Mouse (Mus musculus) regulatory T cell (primary cell): ENCODE data around the gene Lypd4.
"Not testable (repeated sequence)": the region's sequence is repeated elsewhere in the genome, so short reads cannot be mapped to it uniquely, and the experiment has no call there.

ENCODE experiments used
- in situ Hi-C: fragments of 300-600 bp; cut with MboI, MseI; formaldehyde crosslinking; loops from one replicate; pipeline ENCODE4 v1.15.1; 2025; ENCODE audit warnings: high pct_unique_total_duplicates

Lypd4 gene

DNA sequence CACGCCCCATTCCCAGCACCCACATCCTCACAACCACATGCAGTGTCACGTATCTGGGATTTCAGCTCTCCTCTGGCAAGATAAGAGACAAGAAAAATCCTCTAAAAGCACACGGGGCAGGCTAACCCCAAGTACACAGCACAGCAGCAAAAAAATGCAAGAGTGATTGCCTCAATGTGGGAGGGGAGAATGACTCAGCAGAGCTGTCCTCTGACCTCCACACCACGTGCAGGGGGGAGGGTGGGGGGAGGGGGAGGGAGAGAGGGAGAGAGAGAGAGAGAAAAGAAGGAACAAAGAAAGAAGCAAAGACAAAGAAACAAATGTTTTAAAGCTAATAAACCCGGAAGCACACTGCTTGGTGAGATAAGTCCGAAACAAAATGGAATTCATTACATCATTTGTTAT is 18.8 kb downstream of the Lypd4 start:
- in situ Hi-C loops, result no loop called here

GRCm38 (mm10) chr7:24850162-24850561 is 19.6 kb downstream of the Lypd4 start:
- in situ Hi-C loops, result no loop called here

GRCm38 (mm10) chr7:24846576-24846975 is 23.2 kb downstream of the Lypd4 start:
- in situ Hi-C loops, result not testable (repeated sequence)

- in situ Hi-C loops, result no loop called here
Observed at GRCm38 (mm10) chr7:24845713-24846112, 24.0 kb downstream of the Lypd4 start.

GRCm38 (mm10) chr7:24845181-24845580 is 24.6 kb downstream of the Lypd4 start:
- in situ Hi-C loops, result no loop called here

GRCm38 (mm10) chr7:24844144-24844543 is 25.6 kb downstream of the Lypd4 start:
- in situ Hi-C loops, result no loop called here

- in situ Hi-C loops, result no loop called here
Observed at GRCm38 (mm10) chr7:24841009-24841408, 28.7 kb downstream of the Lypd4 start.

- in situ Hi-C loops, result no loop called here
Observed at GRCm38 (mm10) chr7:24840331-24840730, 29.4 kb downstream of the Lypd4 start.

- in situ Hi-C loops, result loop anchor here (5.0 kb wide), 1 partner anchor 738 kb away; no protein-coding TSS in a partner anchor
Observed at GRCm38 (mm10) chr7:24839410-24839808, 30.3 kb downstream of the Lypd4 start.

DNA sequence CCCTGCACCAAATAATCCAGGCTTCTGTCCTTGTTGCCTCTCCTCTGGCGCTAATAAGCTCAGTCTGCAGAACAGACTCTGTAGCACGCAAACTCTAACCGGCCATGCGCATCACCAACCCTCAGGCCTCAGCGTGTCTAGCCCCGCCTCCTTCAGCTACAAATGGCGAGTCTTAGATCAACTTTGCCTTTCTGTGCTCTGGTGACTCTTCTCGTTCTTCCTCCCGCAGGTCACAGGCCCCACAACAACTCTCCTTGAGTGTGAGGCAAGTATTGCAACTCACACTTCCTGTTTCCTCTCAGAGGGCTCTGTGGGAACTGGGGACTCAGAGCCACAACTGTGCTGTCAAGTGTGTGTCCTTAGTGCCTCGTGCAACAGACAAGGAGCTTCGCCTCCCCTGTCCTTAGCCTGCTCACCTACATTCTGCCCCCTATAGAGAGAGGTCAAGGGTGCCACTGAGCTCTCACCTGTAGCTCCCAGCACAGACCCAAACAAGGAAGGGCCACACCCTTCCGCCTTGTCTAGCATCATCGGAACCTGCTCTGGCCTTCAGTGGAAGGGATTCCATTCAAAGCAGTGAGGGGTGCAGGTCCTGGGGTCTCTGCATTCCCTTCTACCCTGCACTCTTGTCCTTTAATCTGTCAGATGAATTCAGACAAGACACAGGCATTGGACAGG is 30.9 kb downstream of the Lypd4 start:
- in situ Hi-C loops, result loop anchor here (5.0 kb wide), 1 partner anchor 738 kb away; no protein-coding TSS in a partner anchor

DNA sequence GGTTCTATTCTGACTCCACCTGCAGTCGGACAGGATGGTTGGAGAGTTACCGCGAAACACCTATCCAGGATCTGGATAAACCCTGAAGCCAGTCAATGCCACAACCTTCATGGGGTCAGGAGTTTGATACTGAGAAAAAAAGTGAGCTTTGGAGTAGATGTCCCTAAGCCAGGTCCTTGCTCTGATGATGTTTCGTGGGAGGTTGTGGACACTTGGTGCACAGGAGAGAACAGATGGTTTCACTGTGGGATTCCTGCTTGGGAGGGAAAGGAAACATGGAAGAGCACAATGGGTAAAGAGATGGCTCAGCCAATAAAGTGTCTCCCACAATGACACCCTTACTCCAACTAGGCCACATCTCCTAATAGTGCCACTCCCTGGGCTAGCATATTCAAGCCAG is 42.6 kb downstream of the Lypd4 start:
- in situ Hi-C loops, result no loop called here

- in situ Hi-C loops, result loop anchor here (5.0 kb wide), 1 partner anchor 143 kb away; no protein-coding TSS in a partner anchor
Observed at GRCm38 (mm10) chr7:24824452-24824851, 45.3 kb downstream of the Lypd4 start.

GRCm38 (mm10) chr7:24817502-24817901 is 52.2 kb downstream of the Lypd4 start:
- in situ Hi-C loops, result no loop called here
